Mouse (Mus musculus) brain, embryonic 14.5 days (tissue): ENCODE measurements around the gene Spata21. TPM values are rescaled to one million over a fixed set of nuclear protein-coding genes. Genes with fewer than 3 reads are reported as not detected.
A peak's percentile ranks its signal among the peaks of the same experiment; 100 is the strongest.

Experiments
- DNase-seq: peaks from one replicate; pipeline ENCODE4 v3.0.0-alpha.2; 2011; ENCODE audit warnings: low read depth
- CTCF ChIP-seq: fragments of 200-500 bp; IDR thresholded peaks from 2 replicates; pipeline ENCODE4 v1.5.1; 2012; ENCODE audit warnings: inconsistent platforms, mild to moderate bottlenecking, moderate library complexity, borderline replicate concordance; ENCODE audit not compliant: insufficient read depth, insufficient read length; ENCODE audit errors: extremely low read depth
- POLR2A ChIP-seq: fragments of 200-500 bp; IDR thresholded peaks from 2 replicates; pipeline ENCODE4 v1.6.1; 2012; ENCODE audit warnings: mild to moderate bottlenecking, inconsistent platforms, borderline replicate concordance; ENCODE audit not compliant: poor library complexity, insufficient read depth, insufficient read length, severe bottlenecking; ENCODE audit errors: extremely low read depth
- polyA plus RNA-seq: library from polyadenylated mRNA; depleted of rRNA; stranded (reverse); fragments of >200 nt; gene quantifications from 2 replicates; pipeline ENCODE4 v1.2.3, GENCODE M21; 2012

The Spata21 gene
- polyA plus RNA-seq, 1 experiment = not detected

GRCm38 (mm10) chr4:141106526-141107183, 18.5 kb downstream of the Spata21 start:
- DNase-seq = no peak
- TF ChIP-seq POLR2A (no peak), CTCF (no peak)

GRCm38 (mm10) chr4:141108196-141108732, 20.1 kb downstream of the Spata21 start:
- DNase-seq = peak; percentile 48
- TF ChIP-seq POLR2A (no peak), CTCF (no peak)

GRCm38 (mm10) chr4:141113831-141114230, 25.7 kb downstream of the Spata21 start:
- TF ChIP-seq CTCF (no peak), POLR2A (no peak)
- no peak for DNase-seq

GRCm38 (mm10) chr4:141114521-141114981, 26.4 kb downstream of the Spata21 start:
- no peak for DNase-seq

GRCm38 (mm10) chr4:141115398-141115797, 27.3 kb downstream of the Spata21 start:
- TF ChIP-seq POLR2A (no peak), CTCF (no peak)
- DNase-seq = no peak

More at GRCm38 (mm10) chr4:141114521-141114981, 26.4 kb downstream of the Spata21 start:
- no peak for TF ChIP-seq CTCF
- TF ChIP-seq POLR2A = no peak

- TF ChIP-seq POLR2A (no peak), CTCF (no peak)
- no peak for DNase-seq
Measured at GRCm38 (mm10) chr4:141118691-141119090, 30.6 kb downstream of the Spata21 start.

- peak; percentile 76 for DNase-seq
- TF ChIP-seq CTCF (peak; percentile 90), POLR2A (no peak)
Measured at GRCm38 (mm10) chr4:141120700-141121099, 32.6 kb downstream of the Spata21 start.

- no peak for TF ChIP-seq POLR2A
- no peak for TF ChIP-seq CTCF
- DNase-seq = no peak
Measured at GRCm38 (mm10) chr4:141122663-141123062, 34.5 kb downstream of the Spata21 start.

- TF ChIP-seq CTCF (no peak), POLR2A (no peak)
- no peak for DNase-seq
Measured at GRCm38 (mm10) chr4:141123065-141123464, 34.9 kb downstream of the Spata21 start.

- no peak for DNase-seq
- no peak for TF ChIP-seq POLR2A
Measured at GRCm38 (mm10) chr4:141129190-141129710, 41.1 kb downstream of the Spata21 start.

GRCm38 (mm10) chr4:141130704-141131342, 42.7 kb downstream of the Spata21 start:
- TF ChIP-seq POLR2A (no peak), CTCF (no peak)
- peak; percentile 58 for DNase-seq

- TF ChIP-seq CTCF (no peak), POLR2A (no peak)
- DNase-seq = no peak
Measured at GRCm38 (mm10) chr4:141131531-141132061, 43.5 kb downstream of the Spata21 start.

- no peak for DNase-seq
- TF ChIP-seq CTCF (no peak), POLR2A (no peak)
Measured at GRCm38 (mm10) chr4:141132191-141132590, 44.1 kb downstream of the Spata21 start.
